Mouse (Mus musculus) limb, embryonic 14.5 days (tissue): Measurements from ENCODE around the gene Fgf10. TPM values are rescaled to one million over a fixed set of nuclear protein-coding genes. Genes with fewer than 3 reads are reported as not detected.
A peak's percentile ranks its signal among the peaks of the same experiment; 100 is the strongest.

Source experiments
- ATAC-seq: fragments of 200-750 bp; cut with Nextera tagmentation; 2 replicates; pipeline ENCODE4 v1.8.0; 2017; ENCODE audit warnings: low read depth, moderate number of reproducible peaks, moderate TSS enrichment; ENCODE audit not compliant: low FRiP score
- DNase-seq: peaks from one replicate; pipeline ENCODE4 v3.0.0-alpha.2; 2015; ENCODE audit warnings: low spot score
- H3K27ac ChIP-seq: fragments of 300-500 bp; sonication (generic); replicated peaks from 2 replicates; pipeline ENCODE4 v1.5.1; 2014; ENCODE audit warnings: low read depth, mild to moderate bottlenecking, low read length, moderate library complexity, mixed read lengths
- H3K27me3 ChIP-seq: fragments of 300-500 bp; sonication (generic); 2 replicates; pipeline ENCODE4 v1.6.1; 2014; ENCODE audit warnings: low read length, mixed read lengths; ENCODE audit not compliant: control insufficient read depth, insufficient read depth
- H3K36me3 ChIP-seq: fragments of 300-500 bp; sonication (generic); 2 replicates; pipeline ENCODE4 v1.6.1; 2014; ENCODE audit warnings: mild to moderate bottlenecking, low read length, moderate library complexity, mixed read lengths; ENCODE audit not compliant: control insufficient read depth, insufficient read depth
- H3K4me1 ChIP-seq: fragments of 300-500 bp; sonication (generic); 2 replicates; pipeline ENCODE4 v1.6.1; 2014; ENCODE audit warnings: antibody characterized with exemption, low read length, mixed read lengths; ENCODE audit not compliant: control insufficient read depth, insufficient read depth
- H3K4me2 ChIP-seq: fragments of 300-500 bp; sonication (generic); replicated peaks from 2 replicates; pipeline ENCODE4 v1.6.1; 2014; ENCODE audit warnings: low read depth, mild to moderate bottlenecking, low read length, moderate library complexity; ENCODE audit not compliant: severe bottlenecking
- H3K4me3 ChIP-seq: fragments of 300-500 bp; sonication (generic); replicated peaks from 2 replicates; pipeline ENCODE4 v1.5.1; 2014; ENCODE audit warnings: low read length
- H3K9ac ChIP-seq: fragments of 300-500 bp; sonication (generic); 2 replicates; pipeline ENCODE4 v1.6.1; 2014; ENCODE audit warnings: mild to moderate bottlenecking, low read depth, low read length, moderate library complexity; ENCODE audit not compliant: severe bottlenecking
- H3K9me3 ChIP-seq: fragments of 300-500 bp; sonication (generic); 2 replicates; pipeline ENCODE4 v1.6.1; 2016; ENCODE audit warnings: low read length; ENCODE audit not compliant: control insufficient read depth
- POLR2A ChIP-seq: fragments of 200-500 bp; IDR thresholded peaks from 2 replicates; pipeline ENCODE4 v1.8.0; 2012; ENCODE audit warnings: inconsistent platforms, mild to moderate bottlenecking, moderate library complexity, borderline replicate concordance; ENCODE audit not compliant: insufficient read depth, insufficient read length; ENCODE audit errors: extremely low read depth
- whole genome bisulfite sequencing: fragments of 180-500 bp; shearing (Covaris S2); extraction: QIAGEN DNeasy Blood & Tissue Kit; methylation state at CpG from one replicate; pipeline ENCODE4 v1.1.7; 2014; 5-methylcytosine and 5-hydroxymethylcytosine counted together
- polyA plus RNA-seq, 2 experiments: library from polyadenylated mRNA; depleted of rRNA in 1 of 2; stranded (reverse) in 1 of 2; unstranded in 1 of 2; fragments of >200 nt; fragmentation: Nextera tagmentation in 1 of 2; extraction: Ambion mirVana in 1 of 2; gene quantifications; 2 replicates each; pipeline versions ENCODE4 v1.2.1 to v1.2.3; 2012 to 2014

The Fgf10 gene
- polyA plus RNA-seq, 2 experiments, result 8.0 to 11.4 TPM

DNA sequence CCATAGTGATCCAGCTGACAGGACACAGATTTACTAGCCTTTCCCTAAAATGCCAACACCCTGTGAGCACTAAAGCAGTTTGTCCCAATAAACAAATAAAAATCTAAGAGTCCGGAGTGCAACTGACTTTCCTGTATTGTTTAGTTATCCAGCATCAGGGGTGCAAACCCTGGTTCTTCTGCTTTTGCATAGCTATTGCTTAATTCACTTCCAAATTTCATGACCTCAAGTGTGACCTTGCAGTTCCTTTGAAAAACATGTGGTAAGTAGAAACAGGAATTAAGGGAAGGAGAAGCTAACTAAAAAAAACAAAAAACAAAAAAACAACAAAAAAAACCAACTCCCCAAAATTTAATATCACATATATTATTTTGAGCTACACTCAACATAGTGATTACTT, 105.6 kb downstream of the Fgf10 start:
- Histone ChIP-seq H3K27ac (no peak overlapping the region), H3K4me1 (no peaks in the 10 kb centered on the region), H3K4me3 (no peak overlapping the region), H3K9ac (no peak overlapping the region), H3K4me2 (no peak overlapping the region), H3K9me3 (no peaks in the 10 kb centered on the region), H3K27me3 (no peaks in the 10 kb centered on the region), H3K36me3 (no peaks in the 10 kb centered on the region)
- DNase-seq (no peak), ATAC-seq (no peak)
- TF ChIP-seq POLR2A, result no peak
- WGBS, result 35% methylated on average over 1 of the region's 1 CpGs

DNA sequence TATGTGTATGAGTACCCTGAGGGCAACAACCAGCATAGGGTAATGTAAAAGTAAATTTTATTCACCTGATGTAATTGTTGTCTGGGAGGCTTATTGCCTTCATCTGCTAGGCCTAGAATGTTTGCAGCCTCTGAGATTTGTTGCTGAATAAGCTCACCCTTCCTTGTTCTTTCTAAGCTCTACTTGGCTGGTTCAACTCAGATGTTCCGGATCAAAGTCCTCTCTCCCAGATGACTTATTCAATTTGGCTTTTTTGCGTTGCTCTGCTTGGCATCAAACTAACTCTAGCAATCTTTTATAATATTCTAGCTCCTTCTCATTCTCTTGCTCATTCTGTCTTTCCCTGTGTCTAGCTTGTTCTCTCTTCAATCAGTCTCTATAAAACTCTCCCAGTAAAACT, 109.6 kb downstream of the Fgf10 start:
- WGBS, result 77% methylated on average over 2 of the region's 2 CpGs
- Histone ChIP-seq H3K27me3 (no peaks in the 10 kb centered on the region), H3K36me3 (peaks cover 4% of the 10 kb centered on the region; the same call in 1 of the 2 replicates), H3K27ac (no peak overlapping the region), H3K4me3 (no peak overlapping the region), H3K4me1 (no peaks in the 10 kb centered on the region), H3K4me2 (no peak overlapping the region), H3K9me3 (no peaks in the 10 kb centered on the region), H3K9ac (no peak overlapping the region)
- no peak for TF ChIP-seq POLR2A
- ATAC-seq, result no peak
- DNase-seq, result no peak

DNA sequence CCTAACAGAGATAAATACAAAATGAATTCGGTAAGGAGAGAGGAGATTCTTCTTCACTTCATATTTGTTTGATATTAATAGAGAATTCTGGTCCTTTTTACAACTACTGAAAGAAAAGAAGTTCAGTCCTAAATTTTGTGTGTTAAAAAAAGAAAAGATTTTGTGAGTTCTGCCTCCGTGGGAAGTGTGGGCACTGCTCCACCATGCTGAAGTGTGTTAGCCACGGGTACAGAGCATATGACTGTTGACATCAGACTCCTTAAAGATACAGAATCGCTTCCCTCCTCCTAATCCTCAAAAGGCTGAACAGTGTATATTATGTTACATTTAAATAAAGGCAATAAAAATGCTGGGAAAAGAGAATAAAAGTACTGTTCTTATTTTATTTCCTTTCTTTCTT, 122.2 kb downstream of the Fgf10 start:
- no peaks in the 10 kb centered on the region for H3K27me3 ChIP-seq
- no peak for DNase-seq
- H3K4me2 ChIP-seq, result no peak overlapping the region
- H3K36me3 ChIP-seq, result no peaks in the 10 kb centered on the region
- H3K9ac ChIP-seq, result no peak overlapping the region
- H3K4me3 ChIP-seq, result no peak overlapping the region
- TF ChIP-seq POLR2A, result no peak
- no peak overlapping the region for H3K27ac ChIP-seq
- peaks cover 5% of the 10 kb centered on the region; the same call in 1 of the 2 replicates for H3K4me1 ChIP-seq
- 25% methylated on average over 4 of the region's 4 CpGs for WGBS
- no peak for ATAC-seq
- no peaks in the 10 kb centered on the region for H3K9me3 ChIP-seq

DNA sequence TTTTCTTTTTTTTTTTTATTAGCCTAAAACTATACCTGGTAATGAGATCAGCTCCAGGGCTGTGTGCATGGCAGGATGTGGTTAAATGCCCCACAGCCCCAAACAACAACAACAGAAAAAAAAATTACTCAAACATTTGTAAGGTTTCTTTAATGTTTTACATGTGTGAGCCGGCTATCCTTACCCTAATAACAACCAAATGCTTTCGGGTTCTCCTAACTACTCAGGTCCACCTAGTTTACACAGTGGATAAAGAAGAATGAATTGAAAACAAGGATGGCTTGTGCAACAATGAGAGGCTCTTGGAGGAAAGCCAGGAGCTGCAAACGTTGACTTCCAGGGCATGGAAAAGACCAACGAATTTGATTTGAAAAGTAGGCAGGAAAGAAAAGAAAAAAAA, 122.6 kb downstream of the Fgf10 start:
- ATAC-seq, result peak; percentile 34; the same call in 1 of the 2 replicates
- Histone ChIP-seq H3K27me3 (no peaks in the 10 kb centered on the region), H3K4me1 (peaks cover 5% of the 10 kb centered on the region; the same call in 1 of the 2 replicates), H3K4me3 (no peak overlapping the region), H3K4me2 (no peak overlapping the region), H3K9me3 (no peaks in the 10 kb centered on the region), H3K36me3 (no peaks in the 10 kb centered on the region), H3K27ac (no peak overlapping the region), H3K9ac (no peak overlapping the region)
- no peak for DNase-seq
- 16% methylated on average over 4 of the region's 4 CpGs for WGBS
- TF ChIP-seq POLR2A, result no peak

DNA sequence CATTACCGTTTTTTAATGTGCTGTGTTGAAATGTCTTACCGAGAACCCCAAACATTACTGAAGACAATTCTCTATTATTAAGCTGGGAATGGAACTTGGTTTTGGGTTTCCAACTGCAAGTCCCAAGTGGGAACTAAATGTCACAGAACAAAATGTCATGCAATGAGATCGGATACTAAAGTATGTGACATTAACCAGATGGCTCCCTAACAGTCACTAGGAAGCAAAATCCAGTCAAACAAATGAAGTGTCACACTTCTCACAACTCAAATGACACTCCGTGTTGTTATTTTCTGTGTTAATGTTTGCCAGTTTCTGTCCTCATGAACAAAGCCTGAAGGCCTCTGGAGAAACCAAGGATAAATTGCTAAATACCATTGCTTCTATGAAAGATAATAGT, 130.6 kb downstream of the Fgf10 start:
- Histone ChIP-seq H3K4me1 (no peaks in the 10 kb centered on the region), H3K4me3 (no peak overlapping the region), H3K36me3 (no peaks in the 10 kb centered on the region), H3K27ac (no peak overlapping the region), H3K4me2 (no peak overlapping the region), H3K9me3 (no peaks in the 10 kb centered on the region), H3K9ac (no peak overlapping the region), H3K27me3 (no peaks in the 10 kb centered on the region)
- TF ChIP-seq POLR2A, result no peak
- DNase-seq (no peak), ATAC-seq (no peak; the same call in 1 of the 2 replicates)
- WGBS, result 60% methylated on average over 4 of the region's 4 CpGs

- no peak for DNase-seq
- H3K4me3 ChIP-seq, result no peak overlapping the region
- ATAC-seq, result no peak
- 52% methylated on average over 3 of the region's 3 CpGs for WGBS
- H3K27ac ChIP-seq, result no peak overlapping the region
- H3K4me2 ChIP-seq, result no peak overlapping the region
- no peak overlapping the region for H3K9ac ChIP-seq
- no peak for TF ChIP-seq POLR2A
- no peaks in the 10 kb centered on the region for H3K9me3 ChIP-seq
- no peaks in the 10 kb centered on the region for H3K27me3 ChIP-seq
- peaks cover 5% of the 10 kb centered on the region; the same call in 1 of the 2 replicates for H3K4me1 ChIP-seq
- no peaks in the 10 kb centered on the region for H3K36me3 ChIP-seq
Observed at GRCm38 (mm10) chr13:118806662-118807061, 137.1 kb downstream of the Fgf10 start.
